Mouse (Mus musculus) left cerebral cortex, adult 9 months (tissue): ENCODE results near the gene Myh14.

Experiments used
- DNase-seq, 2 experiments: peaks; one replicate each; pipeline ENCODE4 v3.0.0; 2022; ENCODE audit warnings: low spot score in 2 of 2

The Myh14 gene

DNA sequence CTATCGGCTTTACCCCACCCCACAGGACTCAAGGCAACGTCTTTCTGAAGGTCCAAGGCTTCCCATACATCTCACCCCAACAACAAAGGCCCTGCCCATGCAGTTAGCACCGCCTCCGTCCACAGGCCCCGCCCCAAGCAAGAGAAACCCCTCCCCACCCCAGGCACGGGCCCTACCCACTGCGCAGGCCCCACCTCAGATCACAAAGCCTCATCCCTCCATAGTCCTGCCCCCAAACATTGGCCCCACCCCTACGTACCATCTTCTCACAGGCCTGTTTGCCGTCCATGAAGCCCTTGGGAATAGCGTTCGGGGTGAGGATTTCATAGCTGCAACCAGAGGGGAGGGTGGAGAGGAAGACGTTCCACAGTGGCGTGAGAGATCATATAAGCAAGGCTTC is 38.0 kb downstream of the Myh14 start:
- DNase-seq = no peak

DNA sequence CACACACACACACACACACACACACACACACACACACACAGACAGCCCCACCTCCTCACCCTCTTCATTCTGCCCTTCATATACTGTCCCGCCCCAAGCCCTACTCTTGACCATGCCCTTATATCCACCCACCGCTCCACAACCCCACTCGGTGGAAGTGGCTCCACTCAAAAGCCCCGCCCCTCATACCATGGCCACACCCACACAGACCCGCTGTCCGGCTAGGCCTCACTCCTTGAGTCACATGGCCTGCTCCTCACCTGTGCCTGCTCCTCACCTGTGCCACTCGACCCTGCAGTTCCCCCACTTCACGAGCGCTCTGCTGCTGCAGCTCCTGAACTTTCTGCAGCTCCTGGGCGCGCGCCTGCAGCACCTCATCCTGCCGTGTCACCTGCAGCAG is 40.2 kb downstream of the Myh14 start:
- no peak for DNase-seq

DNA sequence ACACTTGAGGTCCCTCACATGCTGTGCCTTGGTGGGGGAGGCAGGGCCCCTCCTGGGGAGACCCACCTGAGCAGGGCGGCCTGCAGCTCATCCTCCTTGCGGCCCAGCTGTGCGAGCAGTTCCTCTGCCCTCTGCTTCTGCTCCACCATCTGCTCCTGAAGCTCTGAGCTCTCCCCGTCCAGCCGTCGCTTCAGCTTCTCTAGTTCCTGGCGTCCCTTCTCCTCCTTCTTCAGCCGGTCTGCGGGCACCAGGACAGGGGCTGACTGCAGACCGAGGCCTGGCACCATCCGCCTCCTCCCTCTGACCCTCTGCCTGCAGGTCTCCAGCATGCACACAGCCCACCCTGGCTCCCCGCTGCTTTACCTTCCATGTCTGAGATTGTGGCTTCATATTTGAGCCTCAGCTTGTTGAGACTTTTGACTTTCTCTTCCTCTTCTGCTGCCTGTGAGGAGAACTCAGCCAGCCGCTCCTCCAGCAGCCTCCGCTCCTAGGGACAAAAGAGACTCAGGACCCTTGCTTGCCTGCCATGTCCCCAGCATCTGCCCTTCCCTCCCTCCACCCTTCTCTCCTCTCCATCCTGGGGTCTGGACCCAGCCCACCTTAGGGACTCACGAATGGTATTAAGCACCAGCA is 42.1 kb downstream of the Myh14 start:
- no peak for DNase-seq

DNA sequence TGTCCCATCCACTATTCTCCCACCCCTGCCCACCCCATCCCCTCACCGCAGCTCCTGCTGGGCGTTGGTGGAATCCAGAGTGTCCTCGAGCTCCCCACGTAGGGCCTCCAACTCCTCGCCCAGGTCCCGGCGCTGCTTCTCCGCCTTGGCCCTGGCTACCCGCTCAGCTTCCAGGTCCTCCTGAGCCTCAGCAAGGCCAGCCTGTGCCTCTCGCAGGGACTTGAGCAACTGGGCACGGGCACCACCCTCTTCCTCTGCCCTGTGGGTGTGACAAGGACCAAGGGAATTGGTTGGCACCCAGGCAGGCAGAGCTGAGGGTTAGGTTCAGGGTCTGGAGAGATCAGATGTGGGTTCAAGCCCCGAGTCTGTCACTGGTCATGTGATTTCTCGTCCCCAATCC is 43.7 kb downstream of the Myh14 start:
- DNase-seq = no peak

DNA sequence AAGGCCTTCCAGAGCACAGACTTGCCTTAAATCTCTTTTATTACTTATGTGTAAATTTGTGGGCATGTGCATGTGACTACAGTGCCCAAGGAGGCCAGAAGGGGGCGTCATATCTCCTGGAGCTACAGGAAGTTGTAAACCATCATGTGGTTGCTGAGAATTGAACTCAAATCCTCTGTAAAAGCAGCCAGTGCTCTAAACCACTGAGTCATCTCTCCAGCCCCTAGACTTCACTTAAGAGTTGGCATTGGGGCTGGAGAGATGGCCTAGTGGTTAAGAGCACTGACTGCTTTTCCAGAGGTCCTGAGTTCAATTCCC is 44.6 kb downstream of the Myh14 start:
- DNase-seq = no peak

DNA sequence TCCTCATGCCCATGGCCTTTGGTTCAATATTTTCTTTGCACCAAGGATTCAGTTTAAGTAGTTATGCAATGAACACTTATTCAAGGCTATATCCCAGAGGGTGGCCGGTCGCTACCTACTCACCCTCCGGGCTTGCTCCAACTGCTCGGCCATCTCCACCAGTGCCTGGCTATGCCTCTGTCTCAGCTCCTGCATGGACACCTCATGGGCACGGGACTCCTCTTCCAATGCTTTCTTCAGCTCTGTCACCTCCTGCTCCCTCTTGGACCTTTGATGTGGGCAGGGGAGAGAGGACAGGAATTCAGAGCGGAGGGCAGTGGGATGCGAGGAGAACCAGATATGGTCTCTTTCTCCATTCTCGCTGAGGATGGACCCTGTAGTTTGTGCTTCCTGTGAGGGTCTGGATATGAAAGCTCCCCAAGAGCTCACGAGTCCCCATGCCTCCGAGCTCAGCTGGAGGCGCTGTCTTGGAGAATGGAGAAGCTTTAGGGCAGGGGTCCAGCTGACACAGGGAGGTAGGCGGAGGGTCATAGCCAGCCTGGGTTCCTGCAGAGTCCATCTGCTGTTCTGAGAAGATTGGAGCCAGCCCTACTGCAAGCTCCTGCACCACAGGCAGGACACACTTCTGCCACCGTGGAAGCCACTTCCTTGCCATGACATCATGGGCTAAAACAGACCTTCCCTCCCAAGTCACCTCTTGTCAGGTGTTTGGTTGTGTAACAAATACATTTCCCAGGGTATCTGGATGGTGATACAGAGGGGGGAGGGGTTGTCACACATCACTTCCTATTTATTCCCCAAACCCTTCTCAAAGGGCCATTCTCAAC is 45.2 kb downstream of the Myh14 start:
- no peak for DNase-seq

DNA sequence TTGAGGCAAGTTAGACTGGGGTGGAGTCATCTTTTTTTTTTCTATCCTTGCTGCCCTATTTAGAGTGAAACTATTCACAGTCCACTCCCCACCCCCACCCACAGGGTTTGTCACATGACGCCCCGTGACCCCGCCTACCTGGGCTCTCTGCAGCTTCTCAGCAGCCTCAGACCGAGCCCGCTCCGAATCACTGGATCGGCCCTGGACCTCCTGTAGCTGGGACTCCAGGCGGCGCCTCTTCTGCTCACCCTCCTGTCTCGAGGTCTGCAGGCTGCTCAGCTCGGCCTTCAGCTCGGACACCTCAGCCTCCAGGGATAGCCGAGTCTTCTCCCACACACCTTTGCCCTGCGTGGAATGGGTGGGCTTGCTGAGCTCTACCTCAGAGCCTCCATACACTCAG is 45.8 kb downstream of the Myh14 start:
- no peak for DNase-seq

DNA sequence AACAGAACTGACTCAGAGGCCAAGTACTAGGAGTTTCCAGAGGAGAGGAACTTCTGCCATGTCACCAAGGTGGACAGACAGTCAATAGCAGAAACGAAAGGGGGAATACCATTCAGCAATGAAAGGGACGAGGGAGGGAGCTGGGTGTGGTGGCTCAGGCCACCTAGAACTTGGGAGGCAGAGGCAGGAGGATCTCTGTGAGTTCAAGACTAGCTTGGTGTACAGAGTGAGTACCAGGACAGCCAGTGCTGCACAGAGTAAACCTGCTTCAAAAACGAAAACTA is 46.2 kb downstream of the Myh14 start:
- no peak for DNase-seq

DNA sequence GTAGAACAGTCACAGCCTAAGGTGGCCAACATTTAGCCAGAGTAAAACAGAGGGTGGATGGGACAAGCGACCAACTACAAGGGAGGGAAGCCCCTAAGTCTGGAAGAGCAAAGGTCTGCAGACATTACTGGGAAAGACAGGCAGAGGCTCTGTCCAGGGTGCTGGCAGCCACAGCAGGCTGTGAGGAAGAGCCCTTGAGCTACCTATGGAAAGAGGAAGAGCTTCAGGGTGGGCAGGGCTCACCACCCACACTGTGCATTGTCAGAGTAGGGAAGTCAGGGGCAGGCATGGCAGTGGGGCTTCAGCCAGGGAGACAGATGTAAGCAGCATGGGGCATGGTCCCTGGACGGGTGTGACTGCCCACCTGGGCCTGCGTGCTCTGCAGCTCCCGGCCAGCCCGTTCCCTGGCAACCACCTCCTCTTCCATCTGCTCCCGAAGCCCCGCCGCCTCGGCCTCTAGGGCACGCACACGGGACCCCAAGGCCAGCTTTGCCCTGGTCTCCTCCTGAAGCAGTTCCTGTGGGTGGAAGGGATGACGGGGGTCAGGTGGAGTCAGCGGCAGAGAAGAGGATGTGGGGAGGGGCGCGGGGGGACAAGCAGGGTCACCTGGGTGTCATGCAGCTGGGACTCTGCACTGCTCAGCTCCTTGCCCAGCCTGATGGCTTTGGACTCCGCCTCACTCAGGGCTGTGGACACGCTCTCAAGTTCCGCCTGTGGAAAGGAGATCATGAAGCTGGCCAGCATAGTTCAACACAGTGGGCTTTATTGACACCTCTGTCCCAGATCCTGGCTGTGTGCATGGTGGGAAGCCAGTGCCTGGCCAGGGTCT is 46.7 kb downstream of the Myh14 start:
- no peak for DNase-seq

DNA sequence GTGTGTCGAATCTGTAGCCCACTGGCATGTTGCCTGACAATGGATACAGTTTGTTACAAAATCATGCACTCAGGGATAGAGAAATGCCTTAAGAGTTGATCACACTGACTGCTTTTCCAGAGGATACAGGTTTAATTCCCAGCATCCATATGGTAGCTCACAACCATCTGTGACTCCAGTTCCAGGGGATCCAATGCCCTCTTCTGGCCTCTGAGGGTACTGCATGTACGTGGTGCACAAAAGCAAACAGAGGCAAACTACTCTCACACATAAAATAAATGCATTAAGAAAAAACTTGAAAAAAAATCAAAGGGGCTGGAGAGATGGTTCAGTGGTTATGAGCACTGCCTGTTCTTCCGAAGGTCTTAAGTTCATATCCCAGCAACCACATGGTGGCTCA is 53.6 kb downstream of the Myh14 start:
- DNase-seq = no peak

DNA sequence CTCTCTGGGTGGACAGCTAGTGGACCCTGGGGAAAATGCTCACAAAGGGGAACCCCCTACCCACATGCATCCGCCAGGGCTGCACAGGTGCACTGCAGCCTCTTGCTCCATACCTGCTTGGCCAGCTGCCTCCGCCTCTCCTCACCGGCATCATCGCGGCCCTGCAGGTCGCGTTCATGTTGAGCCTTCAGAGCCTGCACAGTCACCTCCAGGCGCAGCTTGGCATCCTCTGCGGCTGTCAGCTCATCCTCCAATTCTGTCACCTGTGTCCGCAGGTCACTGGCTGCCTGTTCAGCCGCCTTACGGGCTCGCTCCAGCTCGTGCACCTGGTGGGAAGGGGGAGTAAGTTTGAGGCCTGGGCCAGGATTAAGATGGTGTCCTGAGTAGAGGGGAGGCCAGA is 54.7 kb downstream of the Myh14 start:
- no peak for DNase-seq

DNA sequence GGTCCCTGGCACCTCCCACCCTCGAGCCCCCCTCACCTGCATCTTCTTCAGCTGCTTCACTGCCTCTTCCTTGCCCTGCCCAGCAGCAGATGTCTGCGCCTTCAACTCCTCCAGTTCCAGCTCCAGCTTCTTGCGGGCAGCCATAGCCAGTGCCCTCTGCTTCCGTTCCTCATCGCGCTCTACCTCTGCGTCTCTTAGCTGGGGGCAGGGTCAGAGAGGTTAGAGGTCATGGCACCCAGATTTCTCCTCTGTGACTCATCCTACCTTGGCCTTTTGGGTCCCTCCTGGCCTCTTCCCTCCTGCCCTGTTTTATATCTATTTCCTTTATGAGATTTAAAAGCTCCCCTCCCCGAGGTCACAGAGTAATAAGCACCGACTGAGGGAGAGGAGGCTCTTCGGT is 55.3 kb downstream of the Myh14 start:
- DNase-seq = no peak

DNA sequence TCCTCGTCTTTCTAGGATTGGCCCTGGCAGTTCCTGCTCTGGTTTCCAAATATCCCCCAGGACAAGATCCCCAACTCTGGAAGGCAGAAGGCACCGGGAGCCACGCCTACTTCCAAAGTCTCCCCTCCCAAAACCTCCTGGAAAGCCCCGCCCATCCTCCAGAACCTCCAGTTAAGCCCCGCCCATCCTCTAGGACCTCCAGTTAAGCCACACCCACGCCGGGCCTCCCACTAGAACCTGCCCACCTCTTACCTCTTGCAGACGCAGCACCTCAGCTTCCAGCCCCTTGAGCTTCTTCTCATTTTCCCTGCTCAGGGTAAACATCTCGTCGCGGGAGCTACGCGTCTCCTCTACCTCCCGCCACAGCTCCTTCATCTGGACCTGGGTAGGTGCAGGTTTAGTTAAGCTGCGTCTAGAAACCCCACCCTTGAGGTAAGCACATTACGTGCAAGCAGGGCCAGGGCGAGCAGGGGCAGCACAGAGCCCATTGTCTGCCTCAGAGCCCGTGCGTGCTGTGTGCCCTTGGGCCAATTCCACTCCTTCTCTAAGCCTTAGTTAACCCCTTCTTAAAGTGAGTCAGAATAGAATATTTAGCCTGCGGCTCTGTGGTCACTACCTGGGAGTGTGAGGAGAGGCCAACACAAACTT is 56.5 kb downstream of the Myh14 start:
- DNase-seq = no peak

DNA sequence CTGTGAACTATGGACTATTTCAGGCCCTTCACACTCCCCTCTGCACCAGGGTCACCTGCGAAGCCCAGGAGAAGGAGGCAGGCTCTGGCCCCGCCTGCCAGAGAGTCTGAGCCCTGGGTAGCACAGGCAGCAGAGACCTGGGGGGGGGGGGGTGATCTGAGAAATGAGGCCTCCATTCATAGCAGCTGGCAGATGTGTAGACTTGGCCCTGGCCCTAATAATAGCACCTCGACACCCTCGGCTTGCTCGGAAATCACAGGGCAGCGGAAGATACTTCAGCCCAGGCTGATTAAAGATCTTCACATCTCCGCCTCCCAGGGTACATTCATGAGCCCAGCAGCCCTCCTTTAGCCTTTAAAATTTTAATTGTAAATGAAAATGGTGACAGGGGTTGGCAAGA is 58.5 kb downstream of the Myh14 start:
- no peak for DNase-seq

DNA sequence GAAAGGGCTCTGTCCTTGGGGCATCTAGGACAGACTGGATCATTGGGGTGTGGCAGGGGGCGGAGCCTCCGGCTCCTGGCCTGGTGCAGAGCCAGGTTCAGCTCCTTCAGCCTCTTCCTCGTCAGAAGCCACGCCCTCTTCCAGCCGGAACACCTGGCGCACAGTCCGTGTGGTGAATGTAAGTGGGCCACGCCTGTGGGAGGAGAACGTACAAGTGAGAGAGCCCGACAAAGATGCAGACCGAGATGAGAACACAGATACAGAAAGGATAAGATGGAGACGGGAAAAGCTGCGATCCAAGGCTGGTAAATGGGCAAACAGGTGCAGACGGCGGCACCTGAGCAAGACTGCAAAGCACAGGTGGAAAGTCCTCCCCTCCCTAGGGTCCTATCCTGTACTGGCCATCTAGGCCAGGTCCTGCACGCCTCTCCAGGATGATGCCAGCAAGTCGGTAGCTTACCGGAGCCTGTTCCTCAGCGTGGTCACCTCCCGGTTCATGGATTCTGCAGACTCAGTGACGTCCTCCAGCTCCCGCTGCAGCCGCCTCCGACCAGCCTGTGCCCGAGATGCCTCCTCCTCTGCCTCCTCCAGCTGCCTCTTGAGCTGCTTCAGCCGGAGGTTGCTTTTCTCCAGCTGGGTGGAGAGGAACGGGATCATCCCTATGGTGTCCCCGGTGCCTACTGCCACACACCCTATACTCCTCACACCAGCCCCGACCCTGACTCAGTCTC is 64.3 kb downstream of the Myh14 start:
- DNase-seq = peak in 1 of 2 experiments; percentile 65

DNA sequence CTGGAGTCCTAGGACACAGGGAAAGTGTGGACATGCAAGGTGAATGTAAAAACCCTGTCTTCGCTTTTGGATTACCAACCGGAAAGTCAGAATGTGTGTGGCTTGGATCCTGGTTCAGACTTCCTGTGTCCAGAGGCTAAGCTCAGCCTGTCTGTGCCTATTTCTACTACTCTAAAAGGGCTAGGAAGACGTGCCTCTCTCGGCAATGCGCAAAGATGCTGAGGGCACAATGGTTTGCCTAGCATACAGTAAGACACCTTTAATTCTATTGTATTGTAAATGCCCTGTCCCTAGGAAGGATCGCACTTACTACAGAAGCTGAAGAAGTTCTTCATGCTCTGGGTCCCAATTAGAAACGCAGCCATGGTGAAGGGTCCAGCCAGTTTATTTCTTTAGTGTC is 65.2 kb downstream of the Myh14 start:
- no peak for DNase-seq

DNA sequence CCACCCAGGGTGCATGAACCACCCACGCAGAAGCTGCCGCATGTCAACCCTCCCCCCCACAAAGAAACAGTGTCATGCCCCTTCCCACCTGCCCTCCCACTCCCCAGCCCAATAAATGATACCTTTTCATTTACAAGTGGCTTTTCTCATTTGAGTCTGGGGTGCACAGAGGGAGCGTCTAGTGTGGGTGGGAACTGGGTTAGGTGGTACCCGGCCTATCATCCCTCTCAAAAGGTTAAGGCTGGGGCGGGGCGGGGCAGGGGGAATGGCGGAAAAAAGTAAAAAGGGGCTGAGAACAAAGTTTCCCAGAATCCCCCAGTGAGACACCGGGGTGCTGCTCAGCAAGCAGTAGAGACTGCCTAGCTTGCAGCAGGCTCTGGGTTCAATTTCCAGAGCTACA is 66.0 kb downstream of the Myh14 start:
- no peak for DNase-seq

DNA sequence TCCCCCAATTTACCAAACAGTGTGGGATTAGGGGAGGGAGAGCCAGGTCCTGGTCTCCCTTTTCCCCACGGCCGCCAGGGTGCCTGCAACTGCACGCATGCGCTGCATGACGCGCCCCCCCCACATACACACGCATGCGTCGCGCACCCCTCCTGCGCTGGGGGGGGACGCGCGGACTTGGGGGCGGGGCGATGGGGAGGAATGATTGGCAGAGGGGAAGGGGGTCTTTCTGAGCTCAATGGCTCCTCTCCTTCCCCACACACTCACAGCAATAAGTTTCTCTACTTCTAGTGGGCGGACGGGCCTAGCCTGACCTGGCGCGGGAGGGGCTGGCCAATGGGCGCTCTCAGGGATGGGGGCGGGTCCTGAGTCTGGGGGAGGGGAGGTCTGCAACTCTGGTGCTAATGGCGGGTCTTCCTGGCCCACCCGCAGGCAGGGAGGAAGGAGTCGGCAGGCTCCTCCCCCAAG is 66.5 kb downstream of the Myh14 start:
- DNase-seq = no peak

DNA sequence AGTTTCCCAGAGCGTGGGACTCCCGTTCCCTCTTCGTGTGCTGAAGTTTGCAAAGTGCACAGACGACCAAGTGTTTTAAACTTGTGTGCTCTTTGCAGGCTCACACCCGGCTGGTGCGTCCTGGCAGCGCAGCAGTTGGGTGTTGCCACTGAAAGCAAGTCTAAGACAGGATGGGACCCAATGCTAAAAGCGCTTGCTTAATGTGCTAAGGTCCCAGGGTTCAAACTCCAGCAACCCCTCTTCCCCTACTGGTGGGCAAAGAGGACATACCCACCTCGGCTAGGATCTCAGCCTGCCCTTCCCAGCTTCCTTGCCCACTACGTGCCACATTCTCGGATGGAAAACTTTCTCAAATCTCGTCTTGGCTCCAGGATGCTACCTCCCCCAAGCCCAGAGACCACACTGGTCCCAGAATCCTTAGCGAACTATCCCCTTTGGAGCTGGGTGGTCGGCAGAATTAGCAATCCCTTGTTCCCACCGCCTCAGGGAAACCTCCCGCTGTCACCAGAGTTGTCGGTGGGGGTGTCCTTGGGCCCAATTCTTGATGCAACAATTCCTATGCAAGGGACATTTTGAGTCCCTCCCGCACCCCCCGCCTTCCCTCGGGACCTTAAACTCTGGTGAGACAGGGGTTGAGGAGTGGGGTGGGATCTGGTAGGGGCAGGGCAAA is 67.3 kb downstream of the Myh14 start:
- DNase-seq = no peak

DNA sequence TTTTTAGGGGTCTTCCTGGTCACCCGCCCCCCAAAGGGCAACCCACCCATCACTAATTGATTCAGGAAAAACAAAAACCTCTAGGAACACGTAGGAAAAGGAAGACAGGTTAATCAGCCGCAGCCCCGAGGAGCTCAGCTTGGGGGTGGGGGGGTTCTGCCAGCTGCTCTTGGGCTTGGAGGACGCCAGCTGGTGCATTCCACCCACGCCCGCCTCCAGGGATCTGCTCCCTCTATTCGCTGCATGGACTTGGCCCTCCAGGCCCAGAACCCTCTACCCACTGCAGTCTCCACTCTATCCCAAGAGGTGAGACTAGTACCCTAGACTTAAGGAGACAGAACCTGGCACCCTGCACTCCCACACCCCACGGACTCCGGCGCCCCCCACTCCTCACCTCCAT is 68.2 kb downstream of the Myh14 start:
- DNase-seq = peak in 1 of 2 experiments; percentile 84

DNA sequence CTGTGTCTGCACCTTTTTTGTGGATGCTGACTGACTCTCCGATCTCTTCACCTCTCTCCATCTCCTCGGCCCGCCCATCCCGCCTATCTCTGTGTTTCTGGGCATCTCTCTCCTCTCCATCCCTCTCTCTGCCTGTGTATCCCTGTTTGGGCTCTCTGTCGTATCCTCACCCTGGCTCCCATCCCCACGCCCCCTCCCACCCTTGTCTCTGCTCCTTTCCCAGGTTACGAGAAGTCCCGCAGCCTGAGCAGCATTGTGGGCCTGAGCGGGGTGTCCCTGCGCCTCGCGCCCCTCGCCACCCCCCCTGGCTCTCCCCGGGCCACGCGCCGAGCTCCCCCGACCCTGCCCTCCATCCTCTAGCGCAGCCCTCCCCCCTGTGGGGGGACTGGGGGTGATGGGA is 69.0 kb downstream of the Myh14 start:
- DNase-seq = no peak
